Mouse (Mus musculus) liver, embryonic 11.5 days (tissue): ENCODE results near the gene Elavl1. TPM values are rescaled to one million over a fixed set of nuclear protein-coding genes. Genes with fewer than 3 reads are reported as not detected.
A peak's percentile ranks its signal among the peaks of the same experiment; 100 is the strongest.

Experiments used
- ATAC-seq: fragments of 200-750 bp; cut with Nextera tagmentation; replicated peaks from 2 replicates; pipeline ENCODE4 v1.8.0; 2017; ENCODE audit warnings: moderate number of reproducible peaks, mild to moderate bottlenecking, moderate TSS enrichment, moderate library complexity; ENCODE audit not compliant: low FRiP score
- DNase-seq: peaks from one replicate; pipeline ENCODE4 v3.0.0-alpha.2; 2017; ENCODE audit warnings: low spot score
- H3K27ac ChIP-seq: fragments of 300-500 bp; sonication (generic); 2 replicates; pipeline ENCODE4 v1.5.1; 2014; ENCODE audit warnings: mild to moderate bottlenecking, low read depth, low read length, control low read depth
- H3K27me3 ChIP-seq: fragments of 300-500 bp; sonication (generic); replicated peaks from 2 replicates; pipeline ENCODE4 v1.6.1; 2014; ENCODE audit warnings: low read length, mixed read lengths; ENCODE audit not compliant: control insufficient read depth, insufficient read depth
- H3K36me3 ChIP-seq: fragments of 300-500 bp; sonication (generic); 2 replicates; pipeline ENCODE4 v1.6.1; 2014; ENCODE audit warnings: mild to moderate bottlenecking, low read length, moderate library complexity, mixed read lengths; ENCODE audit not compliant: control insufficient read depth, insufficient read depth
- H3K4me1 ChIP-seq: fragments of 300-500 bp; sonication (generic); replicated peaks from 2 replicates; pipeline ENCODE4 v1.6.1; 2014; ENCODE audit warnings: low read length, mixed read lengths; ENCODE audit not compliant: control insufficient read depth, insufficient read depth
- H3K4me2 ChIP-seq: fragments of 300-500 bp; sonication (generic); 2 replicates; pipeline ENCODE4 v1.6.1; 2014; ENCODE audit warnings: mild to moderate bottlenecking, control low read depth, moderate library complexity
- H3K4me3 ChIP-seq: fragments of 300-500 bp; sonication (generic); 2 replicates; pipeline ENCODE4 v1.5.1; 2014; ENCODE audit warnings: low read depth, low read length, control low read depth
- H3K9ac ChIP-seq: fragments of 300-500 bp; sonication (generic); 2 replicates; pipeline ENCODE4 v1.6.1; 2014; ENCODE audit warnings: low read depth, low read length, control low read depth
- H3K9me3 ChIP-seq: fragments of 300-500 bp; sonication (generic); 2 replicates; pipeline ENCODE4 v1.6.1; 2016; ENCODE audit warnings: low read length, inconsistent platforms, mixed read lengths; ENCODE audit not compliant: control insufficient read depth
- WGBS: fragments of 180-500 bp; shearing (Covaris S2); extraction: QIAGEN DNeasy Blood & Tissue Kit; methylation state at CpG from one replicate; pipeline ENCODE4 v1.1.7; 2014; 5-methylcytosine and 5-hydroxymethylcytosine counted together
- polyA plus RNA-seq: library from polyadenylated mRNA; unstranded; fragments of >200 nt; fragmentation: Nextera tagmentation; extraction: Ambion mirVana; gene quantifications from 2 replicates; pipeline ENCODE4 v1.2.1, GENCODE M21; 2014

The Elavl1 gene
- polyA plus RNA-seq, 1 experiment from 2014 or later, result 266 TPM

- DNase-seq (no peak), ATAC-seq (no peak)
- Histone ChIP-seq H3K9me3 (no peaks in the 10 kb centered on the region), H3K36me3 (peaks cover 43% of the 10 kb centered on the region), H3K9ac (no peak overlapping the region), H3K27me3 (no peaks in the 10 kb centered on the region), H3K4me2 (no peak overlapping the region), H3K4me3 (no peak overlapping the region), H3K4me1 (no peaks in the 10 kb centered on the region), H3K27ac (no peak overlapping the region)
- WGBS, result 91% methylated on average over 5 of the region's 5 CpGs
Observed at GRCm38 (mm10) chr8:4292738-4293137, 32.5 kb downstream of the Elavl1 start.

- no peaks in the 10 kb centered on the region for H3K27me3 ChIP-seq
- ATAC-seq, result no peak
- 26% methylated on average over 9 of the region's 9 CpGs for WGBS
Observed at GRCm38 (mm10) chr8:4276111-4276465, 49.1 kb downstream of the Elavl1 start.

GRCm38 (mm10) chr8:4275275-4276110 is 49.7 kb downstream of the Elavl1 start, which contains the start of gene Timm44:
Timm44 (minus strand) TSS chr8:4275913.
- H3K4me1 ChIP-seq, result peaks cover 5% of the 10 kb centered on the region
- peak within 1 kb of the TSS; percentile 90 for H3K9ac ChIP-seq
- peak within 1 kb of the TSS; percentile 75 for H3K27ac ChIP-seq
- H3K4me3 ChIP-seq, result peak within 1 kb of the TSS; percentile 76
- WGBS, result under 1% methylated on average over 39 of the region's 39 CpGs
- H3K27me3 ChIP-seq, result no peaks in the 10 kb centered on the region
- H3K36me3 ChIP-seq, result peaks cover 17% of the 10 kb centered on the region
- DNase-seq (peak; percentile 91), ATAC-seq (peak; percentile 94)
- no peaks in the 10 kb centered on the region for H3K9me3 ChIP-seq
- H3K4me2 ChIP-seq, result peak within 1 kb of the TSS; percentile 83

More at GRCm38 (mm10) chr8:4276111-4276465, 49.1 kb downstream of the Elavl1 start:
- no peaks in the 10 kb centered on the region for H3K9me3 ChIP-seq
- peaks cover 5% of the 10 kb centered on the region for H3K4me1 ChIP-seq
- peak overlapping the region; percentile 75 for H3K27ac ChIP-seq
- H3K9ac ChIP-seq, result peak overlapping the region; percentile 90
- peak overlapping the region; percentile 83 for H3K4me2 ChIP-seq
- peaks cover 17% of the 10 kb centered on the region for H3K36me3 ChIP-seq
- H3K4me3 ChIP-seq, result peak overlapping the region; percentile 76
- DNase-seq, result no peak

GRCm38 (mm10) chr8:4269609-4270008 is 55.6 kb downstream of the Elavl1 start:
- no peak for DNase-seq
- Histone ChIP-seq H3K4me1 (peaks cover under 1% of the 10 kb centered on the region), H3K9ac (no peak overlapping the region), H3K9me3 (no peaks in the 10 kb centered on the region), H3K27ac (no peak overlapping the region), H3K4me2 (no peak overlapping the region), H3K4me3 (no peak overlapping the region), H3K36me3 (peaks cover 62% of the 10 kb centered on the region), H3K27me3 (no peaks in the 10 kb centered on the region)
- ATAC-seq, result no peak
- WGBS, result 93% methylated on average over 6 of the region's 6 CpGs

- Histone ChIP-seq H3K27ac (no peak overlapping the region), H3K9ac (no peak overlapping the region), H3K4me1 (no peaks in the 10 kb centered on the region), H3K4me3 (no peak overlapping the region), H3K36me3 (peaks cover 57% of the 10 kb centered on the region), H3K9me3 (no peaks in the 10 kb centered on the region), H3K4me2 (no peak overlapping the region), H3K27me3 (no peaks in the 10 kb centered on the region)
- 85% methylated on average over 15 of the region's 15 CpGs for WGBS
- ATAC-seq (peak; percentile 68), DNase-seq (no peak)
Observed at GRCm38 (mm10) chr8:4267627-4268026, 57.6 kb downstream of the Elavl1 start.

- peaks cover 60% of the 10 kb centered on the region for H3K36me3 ChIP-seq
- H3K27me3 ChIP-seq, result no peaks in the 10 kb centered on the region
- DNase-seq (no peak), ATAC-seq (no peak)
- H3K4me2 ChIP-seq, result no peak overlapping the region
- no peak overlapping the region for H3K4me3 ChIP-seq
- no peak overlapping the region for H3K9ac ChIP-seq
- 92% methylated on average over 15 of the region's 15 CpGs for WGBS
- no peaks in the 10 kb centered on the region for H3K9me3 ChIP-seq
- no peaks in the 10 kb centered on the region for H3K4me1 ChIP-seq
- no peak overlapping the region for H3K27ac ChIP-seq
Observed at GRCm38 (mm10) chr8:4265160-4265914, 59.9 kb downstream of the Elavl1 start.

GRCm38 (mm10) chr8:4263105-4263791 is 62.0 kb downstream of the Elavl1 start:
- Histone ChIP-seq H3K9ac (no peak overlapping the region), H3K27ac (no peak overlapping the region), H3K36me3 (peaks cover 56% of the 10 kb centered on the region), H3K4me3 (no peak overlapping the region), H3K9me3 (no peaks in the 10 kb centered on the region), H3K4me2 (no peak overlapping the region), H3K4me1 (peaks cover 11% of the 10 kb centered on the region), H3K27me3 (no peaks in the 10 kb centered on the region)
- DNase-seq (no peak), ATAC-seq (no peak)
- WGBS, result 85% methylated on average over 8 of the region's 8 CpGs

- H3K9ac ChIP-seq, result no peak overlapping the region
- peaks cover 36% of the 10 kb centered on the region for H3K36me3 ChIP-seq
- H3K27me3 ChIP-seq, result no peaks in the 10 kb centered on the region
- no peak overlapping the region; the same call in 1 of the 2 replicates for H3K27ac ChIP-seq
- DNase-seq (no peak), ATAC-seq (no peak)
- H3K4me2 ChIP-seq, result no peak overlapping the region
- WGBS, result 87% methylated on average over 4 of the region's 4 CpGs
- peaks cover 15% of the 10 kb centered on the region for H3K4me1 ChIP-seq
- H3K4me3 ChIP-seq, result no peak overlapping the region
- H3K9me3 ChIP-seq, result no peaks in the 10 kb centered on the region
Observed at GRCm38 (mm10) chr8:4259805-4260170, 65.4 kb downstream of the Elavl1 start.
